Mouse (Mus musculus): Measurements from ENCODE around the gene Lmo1. TPM values are rescaled to one million over a fixed set of nuclear protein-coding genes. Genes with fewer than 3 reads are reported as not detected.

Gene Lmo1
- 4.2 and 5.5 TPM in 2 replicates for polyA plus RNA-seq (2015; fragmentation: Nextera tagmentation; extraction: Ambion mirVana)

DNA sequence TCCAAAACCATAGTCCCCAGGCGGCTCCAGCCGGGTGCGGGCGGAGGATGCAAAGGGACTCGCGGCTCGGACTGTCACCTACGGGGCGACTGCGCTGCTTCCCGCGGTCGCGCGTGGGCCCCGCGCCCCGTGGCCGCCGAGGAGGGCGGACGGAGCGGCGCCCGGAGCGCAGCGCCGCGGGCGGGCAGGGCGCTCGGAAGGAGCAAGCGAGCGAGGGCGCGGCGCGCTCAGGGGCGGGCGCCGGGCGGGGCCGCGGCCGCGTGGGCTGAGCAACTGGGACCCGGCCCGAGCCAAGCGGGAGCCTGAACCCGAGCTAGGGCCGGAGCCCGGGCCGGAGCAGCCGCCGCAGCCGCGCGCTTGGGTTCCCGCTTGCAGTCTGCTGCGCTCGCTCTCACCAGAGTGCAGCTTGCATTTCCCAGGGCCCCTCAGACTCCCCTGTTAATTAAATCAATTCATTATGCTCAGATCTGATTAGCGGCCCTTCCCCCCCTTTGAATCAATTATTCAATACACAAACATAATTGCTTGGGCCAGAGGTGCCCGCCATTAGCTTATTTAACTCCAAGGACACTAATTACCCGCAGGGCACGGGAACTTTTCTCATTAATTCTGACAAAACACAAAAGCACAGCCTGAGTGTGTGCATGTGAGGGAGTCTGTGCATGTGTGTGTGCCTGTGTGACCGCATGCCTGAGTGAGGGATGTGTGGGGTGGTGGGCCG, at the start of gene Lmo1:
Gene Lmo1 (minus strand): TSS at position 259 of the 721 bp plus-strand sequence.

Other genes with a start within 250 kb of the Lmo1 start
- 0.05 and 0.08 TPM in 2 replicates for gene Nlrp10, start 245.0 kb downstream of the Lmo1 start, polyA plus RNA-seq (2015; fragmentation: Nextera tagmentation; extraction: Ambion mirVana)
- gene Eif3f, start 240.8 kb downstream of the Lmo1 start, polyA plus RNA-seq (2015; fragmentation: Nextera tagmentation; extraction: Ambion mirVana): 67.5 and 71.7 TPM in 2 replicates
- gene Tub, start 224.9 kb downstream of the Lmo1 start, polyA plus RNA-seq (2015; fragmentation: Nextera tagmentation; extraction: Ambion mirVana): 0.02 TPM in 2 replicates
- gene Ric3, start 91.9 kb downstream of the Lmo1 start, polyA plus RNA-seq (2015; fragmentation: Nextera tagmentation; extraction: Ambion mirVana): 0.38 and 0.46 TPM in 2 replicates